Mouse (Mus musculus) embryonic facial prominence, embryonic 14.5 days (tissue): ENCODE data around the gene Ugt2b36. TPM values are rescaled to one million over a fixed set of nuclear protein-coding genes. Genes with fewer than 3 reads are reported as not detected.
"Not testable (repeated sequence)": the region's sequence is repeated elsewhere in the genome, so short reads cannot be mapped to it uniquely, and the experiment has no call there.

Experiments
- ATAC-seq: fragments of 200-750 bp; cut with Nextera tagmentation; 2 replicates; pipeline ENCODE4 v1.8.0; 2017; ENCODE audit warnings: low read depth, moderate number of reproducible peaks, moderate TSS enrichment
- DNase-seq: peaks from one replicate; pipeline ENCODE4 v3.0.0-alpha.2; 2015; ENCODE audit warnings: low spot score
- H3K27ac ChIP-seq: fragments of 300-500 bp; sonication (generic); replicated peaks from 2 replicates; pipeline ENCODE4 v1.5.1; 2014; ENCODE audit warnings: low read depth, mild to moderate bottlenecking, low read length, moderate library complexity
- H3K27me3 ChIP-seq: fragments of 300-500 bp; sonication (generic); replicated peaks from 2 replicates; pipeline ENCODE4 v1.6.1; 2014; ENCODE audit warnings: low read length; ENCODE audit not compliant: control insufficient read depth, insufficient read depth
- H3K36me3 ChIP-seq: fragments of 300-500 bp; sonication (generic); 2 replicates; pipeline ENCODE4 v1.6.1; 2014; ENCODE audit warnings: low read length, mixed read lengths; ENCODE audit not compliant: control insufficient read depth, insufficient read depth
- H3K4me1 ChIP-seq: fragments of 300-500 bp; sonication (generic); 2 replicates; pipeline ENCODE4 v1.6.1; 2014; ENCODE audit warnings: antibody characterized with exemption, low read length; ENCODE audit not compliant: control insufficient read depth, insufficient read depth
- H3K4me2 ChIP-seq: fragments of 300-500 bp; sonication (generic); 2 replicates; pipeline ENCODE4 v1.6.1; 2014; ENCODE audit warnings: low read depth, mild to moderate bottlenecking, low read length, moderate library complexity, mixed read lengths
- H3K4me3 ChIP-seq: fragments of 300-500 bp; sonication (generic); 2 replicates; pipeline ENCODE4 v1.5.1; 2014; ENCODE audit warnings: low read depth, mild to moderate bottlenecking, low read length
- H3K9ac ChIP-seq: fragments of 300-500 bp; sonication (generic); 2 replicates; pipeline ENCODE4 v1.6.1; 2014; ENCODE audit warnings: low read depth, mild to moderate bottlenecking, low read length, moderate library complexity, mixed read lengths
- H3K9me3 ChIP-seq: fragments of 300-500 bp; sonication (generic); 2 replicates; pipeline ENCODE4 v1.6.1; 2016; ENCODE audit warnings: low read length; ENCODE audit not compliant: control insufficient read depth
- WGBS: fragments of 180-500 bp; shearing (Covaris S2); extraction: QIAGEN DNeasy Blood & Tissue Kit; methylation state at CpG from one replicate; pipeline ENCODE4 v1.1.7; 2014; 5-methylcytosine and 5-hydroxymethylcytosine counted together
- polyA plus RNA-seq: library from polyadenylated mRNA; unstranded; fragments of >200 nt; fragmentation: Nextera tagmentation; extraction: Ambion mirVana; gene quantifications from 2 replicates; pipeline ENCODE4 v1.2.1, GENCODE M21; 2014

Gene Ugt2b36
- 0.14 and 0.46 TPM in 2 replicates for polyA plus RNA-seq

- H3K4me2 ChIP-seq: no peak within 1 kb of the TSS
- WGBS: 86% methylated on average over 1 of the region's 1 CpGs
- no peaks in the 10 kb centered on the region for H3K4me1 ChIP-seq
- ATAC-seq: peak; percentile 44; the same call in 1 of the 2 replicates
- H3K9ac ChIP-seq: no peak within 1 kb of the TSS
- no peak within 1 kb of the TSS for H3K27ac ChIP-seq
- peak; percentile 1 for DNase-seq
- H3K9me3 ChIP-seq: no peaks in the 10 kb centered on the region
- H3K27me3 ChIP-seq: no peaks in the 10 kb centered on the region
- H3K36me3 ChIP-seq: no peaks in the 10 kb centered on the region
- no peak within 1 kb of the TSS for H3K4me3 ChIP-seq
These were observed at the start of gene Ugt2b36 for GRCm38 (mm10) chr5:87092346-87093027. Gene Ugt2b36 (minus strand): TSS chr5:87092555.

DNA sequence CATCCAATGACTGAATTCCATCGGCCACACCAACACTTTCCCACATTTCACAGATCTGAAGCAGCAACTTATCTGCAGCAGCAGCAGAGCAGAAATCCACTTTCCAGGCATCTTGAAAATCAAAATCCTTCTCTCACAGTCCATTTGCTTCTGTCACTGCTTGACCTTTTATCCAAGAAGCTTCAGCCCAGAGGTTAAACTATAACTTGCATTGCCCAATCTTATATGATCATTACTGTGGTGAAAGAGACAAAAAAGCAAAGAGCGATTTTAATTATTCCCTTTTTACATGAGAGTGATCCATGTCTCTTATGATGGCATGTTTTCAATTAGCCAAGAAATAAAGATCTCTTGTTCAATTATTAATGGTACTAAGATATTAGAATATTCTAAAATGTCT is 47.8 kb upstream of the Ugt2b36 start, which contains the start of gene Ugt2b5:
Gene Ugt2b5, minus strand, starts transcription at position 123 of the 400 bp plus-strand sequence.
- H3K9ac ChIP-seq, H3K36me3 ChIP-seq, H3K4me1 ChIP-seq, H3K4me3 ChIP-seq, H3K9me3 ChIP-seq, H3K27ac ChIP-seq, DNase-seq, H3K4me2 ChIP-seq, ATAC-seq, H3K27me3 ChIP-seq: not testable (repeated sequence)
- WGBS: 95% methylated on average over 1 of the region's 2 CpGs

DNA sequence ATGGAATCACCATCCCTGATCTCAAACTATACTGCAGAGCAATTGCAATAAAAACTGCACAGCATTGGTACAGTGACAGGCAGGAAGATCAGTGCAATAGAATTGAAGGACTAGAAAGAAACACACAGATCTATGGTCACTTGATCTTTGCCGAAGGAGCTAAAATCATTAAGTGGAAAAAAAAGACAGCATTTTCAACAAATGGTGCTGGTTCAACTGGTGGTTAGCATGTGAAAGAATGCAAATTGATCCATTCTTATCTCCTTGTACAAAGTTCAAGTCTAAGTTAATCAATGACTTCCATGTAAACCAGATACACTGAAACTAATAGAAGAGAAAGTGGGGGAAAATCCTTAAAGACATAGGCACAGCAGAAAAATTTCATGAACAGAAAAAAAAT is 11.3 kb upstream of the Ugt2b36 start:
- H3K36me3 ChIP-seq, ATAC-seq, H3K9me3 ChIP-seq, H3K9ac ChIP-seq, DNase-seq, H3K4me3 ChIP-seq, H3K4me1 ChIP-seq, H3K4me2 ChIP-seq, H3K27ac ChIP-seq, H3K27me3 ChIP-seq: not testable (repeated sequence)
- WGBS: 84% methylated on average over 1 of the region's 1 CpGs

- Histone ChIP-seq H3K36me3 (no peaks in the 10 kb centered on the region), H3K4me3 (no peak overlapping the region), H3K27ac (no peak overlapping the region), H3K4me2 (no peak overlapping the region), H3K9ac (no peak overlapping the region), H3K27me3 (no peaks in the 10 kb centered on the region), H3K4me1 (no peaks in the 10 kb centered on the region), H3K9me3 (no peaks in the 10 kb centered on the region)
- ATAC-seq: no peak
- DNase-seq: no peak
These were observed 1.2 kb downstream of the Ugt2b36 start for GRCm38 (mm10) chr5:87091111-87091510.

- ATAC-seq (no peak), DNase-seq (no peak)
- H3K27me3 ChIP-seq: no peaks in the 10 kb centered on the region
- H3K4me2 ChIP-seq: no peak overlapping the region
- no peaks in the 10 kb centered on the region for H3K36me3 ChIP-seq
- no peak overlapping the region for H3K27ac ChIP-seq
- H3K9me3 ChIP-seq: no peaks in the 10 kb centered on the region
- H3K9ac ChIP-seq: no peak overlapping the region
- no peak overlapping the region for H3K4me3 ChIP-seq
- H3K4me1 ChIP-seq: no peaks in the 10 kb centered on the region
These were observed 3.1 kb downstream of the Ugt2b36 start for GRCm38 (mm10) chr5:87089264-87089663.

- Histone ChIP-seq H3K27me3 (no peaks in the 10 kb centered on the region), H3K9me3 (no peaks in the 10 kb centered on the region), H3K4me2 (no peak overlapping the region), H3K36me3 (no peaks in the 10 kb centered on the region), H3K4me1 (no peaks in the 10 kb centered on the region), H3K27ac (no peak overlapping the region), H3K9ac (no peak overlapping the region), H3K4me3 (no peak overlapping the region)
- DNase-seq (no peak), ATAC-seq (no peak)
- WGBS: 75% methylated on average over 3 of the region's 3 CpGs
These were observed 6.1 kb downstream of the Ugt2b36 start for GRCm38 (mm10) chr5:87086269-87086668.

DNA sequence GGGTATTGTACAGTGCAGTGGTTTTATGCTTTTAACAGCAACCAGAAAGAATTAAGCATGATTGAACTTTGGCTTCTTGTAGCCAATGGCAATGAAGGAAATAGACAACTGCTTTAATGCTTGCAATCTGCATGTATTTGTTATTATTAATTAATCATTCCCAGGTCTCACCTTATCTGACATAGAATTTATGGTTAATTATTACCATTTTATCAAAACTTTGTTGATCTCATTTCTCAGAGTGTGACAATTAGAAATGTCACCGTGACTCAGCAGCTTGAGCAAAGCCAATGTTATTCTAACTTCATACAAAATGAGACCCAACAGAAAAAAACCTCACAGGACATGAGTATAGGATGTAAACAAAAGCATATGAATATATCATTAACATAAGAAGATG is 61.7 kb downstream of the Ugt2b36 start:
- ATAC-seq (no peak), DNase-seq (no peak)
- WGBS: 81% methylated on average over 1 of the region's 1 CpGs
- Histone ChIP-seq H3K4me1 (no peaks in the 10 kb centered on the region), H3K9me3 (no peaks in the 10 kb centered on the region), H3K4me3 (no peak overlapping the region), H3K4me2 (no peak overlapping the region), H3K9ac (no peak overlapping the region), H3K36me3 (no peaks in the 10 kb centered on the region), H3K27ac (no peak overlapping the region), H3K27me3 (no peaks in the 10 kb centered on the region)

GRCm38 (mm10) chr5:87027359-87027758 is 65.0 kb downstream of the Ugt2b36 start:
- Histone ChIP-seq H3K9me3 (no peaks in the 10 kb centered on the region), H3K36me3 (no peaks in the 10 kb centered on the region), H3K9ac (no peak overlapping the region), H3K27me3 (no peaks in the 10 kb centered on the region), H3K4me2 (no peak overlapping the region), H3K4me3 (no peak overlapping the region), H3K4me1 (no peaks in the 10 kb centered on the region), H3K27ac (no peak overlapping the region)
- DNase-seq: no peak
- 69% methylated on average over 3 of the region's 3 CpGs for WGBS
- no peak for ATAC-seq
